Mouse (Mus musculus) activated CD4-positive, CD25-positive, alpha-beta regulatory T cell, adult 4 months (primary cell): ENCODE data around the gene Rapgef3. TPM values are rescaled to one million over a fixed set of nuclear protein-coding genes. Genes with fewer than 3 reads are reported as not detected.

ENCODE experiments used
- ATAC-seq: one replicate; pipeline ENCODE4 v1.8.0; 2017
- polyA plus RNA-seq, 2 experiments: library from polyadenylated mRNA; unstranded; fragments of 100-300 nt; shearing (Covaris generic); gene quantifications; one replicate each; pipeline ENCODE4 v1.2.1; 2017

Gene Rapgef3
- polyA plus RNA-seq, 2 experiments from 2014 or later: not detected

DNA sequence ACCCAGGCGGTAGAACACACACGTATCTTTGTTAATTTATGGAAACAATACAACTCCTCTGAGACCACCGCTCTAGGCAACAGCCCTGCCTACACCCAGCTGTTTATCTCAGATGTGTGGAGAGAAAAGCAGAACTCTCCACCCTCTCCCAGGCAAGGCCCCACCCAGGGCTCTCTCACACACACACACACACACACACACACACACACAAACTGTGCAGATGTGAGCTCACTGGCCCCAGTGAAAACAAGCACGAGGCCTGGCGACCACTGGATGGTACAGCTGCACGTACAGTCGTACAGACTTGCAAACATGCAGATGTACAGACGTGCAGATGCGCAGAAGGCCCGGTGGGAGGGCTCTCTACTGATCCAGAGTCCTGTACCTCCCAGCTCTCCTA lies 22.8 kb downstream of the Rapgef3 start:
- ATAC-seq: no peak

DNA sequence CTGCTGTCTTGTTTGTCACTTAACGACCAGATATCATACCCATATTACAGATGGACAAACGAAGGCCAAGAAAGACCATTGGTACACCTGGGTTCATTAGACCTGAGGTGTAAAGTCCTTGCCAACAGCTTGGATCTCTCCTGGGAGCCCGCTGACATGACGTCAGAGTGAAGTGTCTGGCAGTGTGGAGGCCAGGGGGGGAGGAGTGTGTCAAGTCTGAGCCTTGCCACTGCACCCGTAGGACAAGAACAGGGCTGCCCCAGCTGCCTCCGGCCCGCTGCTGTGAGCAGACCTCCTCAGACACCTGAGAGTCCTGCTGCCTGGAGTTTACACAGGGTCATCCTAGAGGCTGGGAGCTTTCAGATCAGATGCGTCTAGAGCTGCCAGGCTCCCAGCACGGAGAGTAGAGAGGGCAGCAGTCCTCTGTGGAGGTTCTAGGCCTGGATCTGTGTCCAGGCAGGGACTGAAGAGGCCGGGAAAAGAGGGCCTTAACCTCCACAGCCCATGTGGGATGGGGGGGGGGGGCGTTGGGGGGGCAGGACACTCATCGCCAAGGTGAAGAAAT lies 23.7 kb downstream of the Rapgef3 start:
- no peak for ATAC-seq

DNA sequence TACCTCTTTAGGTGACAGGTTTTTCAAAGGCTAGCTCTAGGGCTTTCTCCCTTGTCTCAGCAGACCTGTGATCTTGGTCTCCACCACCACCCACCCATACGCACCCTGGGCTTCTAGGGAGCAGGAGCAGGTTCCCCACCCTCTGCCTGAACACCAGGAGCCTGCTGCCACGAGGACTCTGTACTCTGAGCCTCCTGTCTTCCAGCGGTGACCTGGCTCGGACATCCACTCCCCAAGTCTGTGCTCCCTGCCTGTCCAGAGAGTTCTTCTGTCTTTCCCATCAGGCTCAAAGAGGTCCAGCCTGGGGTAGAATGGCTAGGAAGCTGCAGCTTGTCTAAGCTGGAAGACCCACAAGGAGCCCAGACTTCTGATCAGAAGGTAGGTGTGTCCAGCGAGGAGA lies 24.6 kb downstream of the Rapgef3 start:
- ATAC-seq: no peak

DNA sequence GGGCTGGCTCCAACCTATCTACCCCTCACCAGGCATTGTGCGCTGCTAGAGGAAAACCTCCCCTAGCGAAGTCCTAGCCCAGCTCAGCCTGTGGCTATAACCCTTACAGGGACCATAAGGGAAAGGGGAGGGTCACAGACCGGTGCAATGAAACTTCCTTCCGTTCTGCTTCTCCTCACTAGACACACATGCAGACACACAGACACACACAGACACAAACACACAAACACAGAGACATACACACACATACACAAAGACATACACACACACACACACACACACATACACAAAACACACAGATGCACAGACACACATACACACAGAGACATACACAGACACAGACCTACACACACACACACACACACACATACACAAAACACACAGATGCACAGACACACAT lies 25.2 kb downstream of the Rapgef3 start:
- ATAC-seq: no peak

DNA sequence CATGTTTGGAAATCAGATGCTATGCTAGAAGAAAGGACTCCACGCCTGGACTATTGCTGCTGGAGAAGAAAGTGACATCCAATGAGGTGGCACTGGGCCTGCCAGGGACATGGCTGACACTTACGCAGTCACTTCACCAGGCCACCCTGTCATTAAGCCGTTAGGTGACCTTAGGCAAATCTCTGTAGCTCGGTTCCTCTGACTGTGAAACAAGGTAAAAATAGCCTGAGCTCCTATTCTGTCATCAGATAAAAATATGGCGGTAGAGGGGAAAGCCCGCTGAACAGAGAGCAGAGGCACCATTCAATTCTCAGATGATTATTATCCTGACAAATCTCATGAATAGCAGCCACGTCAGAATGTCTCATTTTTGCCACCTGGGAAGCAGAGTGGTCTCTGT lies 25.7 kb downstream of the Rapgef3 start:
- no peak for ATAC-seq

DNA sequence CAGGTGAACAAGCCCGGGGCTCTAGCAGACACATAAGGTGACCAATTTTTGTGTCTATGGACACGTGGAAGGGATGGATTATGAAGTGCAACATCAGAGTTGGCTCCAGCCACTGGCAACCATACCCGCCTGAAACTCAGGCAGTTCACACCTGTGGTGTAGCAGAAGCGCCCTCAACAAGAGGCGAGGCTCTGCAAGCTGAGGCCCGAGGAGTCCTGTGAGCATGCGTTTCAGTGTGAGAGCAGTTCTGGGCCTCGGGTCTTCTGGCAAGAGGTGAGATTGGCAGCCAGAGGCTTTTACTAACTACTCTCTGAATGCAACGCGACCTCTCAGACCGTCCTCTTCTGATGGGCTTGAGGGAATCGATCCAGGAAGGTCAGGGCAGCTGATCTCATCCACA lies 26.1 kb downstream of the Rapgef3 start:
- no peak for ATAC-seq

DNA sequence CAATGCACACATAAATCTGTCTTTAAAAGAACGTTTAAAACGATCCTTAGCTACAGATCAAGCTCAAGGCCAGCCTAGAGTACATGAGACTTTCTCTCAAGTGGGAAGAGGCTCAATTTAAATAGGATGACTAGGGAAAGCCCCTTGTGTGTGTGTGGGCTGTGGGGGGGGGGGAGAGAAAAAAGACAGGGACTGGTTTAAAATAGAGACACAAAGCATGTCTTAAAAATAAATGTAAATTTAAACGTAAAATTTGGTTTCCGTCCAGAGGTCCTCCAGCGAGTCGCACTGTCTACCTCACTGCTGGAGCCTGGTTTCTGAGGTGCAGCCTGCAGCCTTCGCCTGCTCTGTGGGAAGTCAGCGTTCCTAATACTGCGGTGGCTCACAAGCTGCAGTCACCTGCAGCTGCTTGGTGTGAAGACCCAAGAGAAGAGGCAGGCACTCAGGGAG lies 27.5 kb downstream of the Rapgef3 start:
- ATAC-seq: no peak

DNA sequence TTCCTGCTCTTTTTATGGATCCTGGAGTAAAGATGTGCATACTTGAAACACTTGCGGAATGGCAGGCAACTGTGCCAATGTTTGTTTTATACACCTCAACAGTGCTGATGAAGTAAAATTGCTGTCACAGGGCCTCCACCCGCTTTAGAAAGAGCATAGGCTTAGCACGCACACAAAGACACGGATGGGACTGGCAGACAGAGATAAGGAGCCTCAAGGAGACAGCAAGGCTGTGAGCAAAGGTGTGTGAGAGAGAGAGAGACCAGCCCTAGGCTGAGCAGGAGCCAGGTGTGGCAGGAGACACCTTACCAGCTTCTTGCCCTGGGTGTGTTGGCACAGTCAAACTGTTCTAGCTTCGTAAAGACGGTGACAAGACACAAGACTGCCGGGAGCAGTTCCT lies 28.8 kb downstream of the Rapgef3 start:
- ATAC-seq: no peak

DNA sequence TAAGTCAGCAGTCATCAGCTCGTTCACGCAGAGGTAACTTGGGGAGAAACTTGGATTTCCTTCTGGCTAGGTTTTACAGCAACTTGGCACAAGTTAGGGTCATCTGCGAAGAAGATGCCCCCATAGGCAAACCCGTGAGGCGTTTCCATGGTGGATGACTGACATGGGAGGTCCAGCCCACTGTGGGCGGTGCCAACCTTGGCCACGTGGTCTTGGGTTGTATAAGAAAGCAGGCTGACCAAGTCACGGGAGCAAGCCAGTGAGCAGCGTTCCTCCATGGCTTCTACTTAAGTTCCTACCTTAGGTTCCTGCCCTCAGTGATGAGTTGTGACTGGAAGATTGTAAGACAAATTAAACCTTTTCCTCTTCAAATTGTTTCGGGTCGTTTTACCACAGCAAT lies 35.8 kb downstream of the Rapgef3 start:
- ATAC-seq: no peak

DNA sequence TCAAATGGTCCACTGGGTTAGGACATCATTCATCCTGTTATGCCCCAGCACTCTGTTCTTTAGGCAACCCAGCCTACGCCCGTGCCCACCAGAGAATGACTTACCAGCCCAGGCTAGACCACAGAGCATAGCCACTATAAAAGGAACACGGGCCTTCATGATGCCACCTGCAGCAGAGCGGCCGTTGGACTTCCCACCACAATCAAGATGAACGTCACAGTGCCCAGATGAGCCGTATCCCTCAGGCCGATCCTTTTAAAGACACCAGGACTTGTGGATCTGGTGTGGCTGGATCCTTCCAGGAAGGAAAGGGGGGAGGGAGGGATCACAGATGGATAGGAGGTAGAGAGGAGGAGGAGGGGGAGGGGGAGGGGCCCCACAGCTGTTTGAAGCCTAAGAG lies 36.7 kb downstream of the Rapgef3 start, which contains the start of gene Endou:
Endou (minus strand) TSS at position 229 of the 400 bp plus-strand sequence.
- ATAC-seq: no peak

DNA sequence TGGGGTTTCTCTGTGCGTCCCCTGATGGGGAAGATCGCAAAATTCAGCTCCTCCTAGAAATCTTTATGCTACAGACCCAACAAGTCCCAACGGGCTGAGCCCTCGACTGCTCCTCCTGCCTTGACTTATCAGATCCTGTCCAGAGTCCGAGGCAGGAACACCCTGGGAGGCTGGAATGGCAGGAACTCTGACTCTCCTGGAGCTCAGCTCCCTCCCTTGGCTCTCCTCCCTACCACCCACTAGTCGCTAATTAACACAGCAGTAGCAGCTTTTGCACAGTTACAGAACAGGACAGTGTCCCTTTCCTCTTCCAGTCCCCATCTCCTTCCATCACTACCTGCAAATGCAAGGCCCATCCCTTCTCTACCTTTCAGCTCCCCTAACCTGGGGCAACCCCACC lies 37.4 kb downstream of the Rapgef3 start:
- no peak for ATAC-seq

DNA sequence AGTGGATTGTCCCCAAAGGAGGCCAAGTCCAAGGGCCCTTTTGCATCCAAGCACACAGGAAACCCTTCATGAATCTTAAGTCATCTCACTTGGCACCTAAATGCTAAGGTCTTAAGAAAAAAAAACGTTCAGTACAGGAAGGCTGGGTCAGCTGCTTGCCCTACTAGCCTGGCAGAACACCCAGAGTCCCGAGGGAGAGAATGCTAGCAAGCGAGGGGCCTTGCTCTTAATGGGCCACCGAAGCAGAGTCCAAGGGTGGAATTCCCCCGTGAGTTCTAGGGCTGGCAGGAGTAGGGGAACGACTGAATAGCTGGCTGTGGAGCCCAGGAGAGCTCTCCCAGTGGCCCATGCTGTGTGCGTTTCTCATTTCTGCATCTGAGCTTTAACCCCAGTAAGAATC lies 39.0 kb downstream of the Rapgef3 start:
- no peak for ATAC-seq

DNA sequence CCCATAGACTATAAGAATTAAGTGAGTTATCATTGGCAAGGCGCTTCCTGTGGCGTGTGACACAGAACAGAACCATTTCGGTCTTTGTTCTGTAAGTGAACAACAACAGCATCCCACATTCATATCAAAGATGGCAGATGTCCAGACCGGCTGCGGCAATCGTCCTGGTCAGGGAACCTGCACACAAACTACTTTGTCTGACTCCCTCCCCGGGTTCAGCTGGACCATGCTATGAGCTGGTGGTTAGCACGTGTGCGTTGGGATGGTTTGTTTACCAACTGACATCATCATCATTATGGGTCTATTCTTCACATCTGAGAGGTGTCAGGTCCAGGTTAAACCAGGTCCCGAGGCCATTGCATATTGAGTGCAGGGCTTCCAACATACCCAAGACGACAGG lies 39.4 kb downstream of the Rapgef3 start:
- ATAC-seq: no peak

DNA sequence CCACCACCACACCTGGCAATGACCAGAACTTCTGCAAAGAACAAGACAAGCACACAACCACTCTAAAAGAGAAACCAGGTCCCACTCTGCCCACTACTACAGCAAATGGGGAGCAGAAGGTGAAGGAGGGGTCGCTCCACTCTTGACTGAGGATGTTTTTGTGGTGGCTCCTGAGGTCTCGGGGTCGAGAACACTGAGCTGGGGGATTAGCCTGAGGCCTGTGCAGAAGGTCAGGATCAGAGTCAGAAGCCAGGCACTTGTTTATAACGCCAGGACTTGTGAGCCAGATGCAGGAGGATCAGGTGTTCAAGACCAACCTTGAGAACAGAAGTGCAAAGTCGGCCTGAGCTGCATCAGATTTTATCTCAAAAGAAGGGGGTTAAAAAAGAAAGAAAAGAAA lies 40.3 kb downstream of the Rapgef3 start:
- ATAC-seq: no peak

DNA sequence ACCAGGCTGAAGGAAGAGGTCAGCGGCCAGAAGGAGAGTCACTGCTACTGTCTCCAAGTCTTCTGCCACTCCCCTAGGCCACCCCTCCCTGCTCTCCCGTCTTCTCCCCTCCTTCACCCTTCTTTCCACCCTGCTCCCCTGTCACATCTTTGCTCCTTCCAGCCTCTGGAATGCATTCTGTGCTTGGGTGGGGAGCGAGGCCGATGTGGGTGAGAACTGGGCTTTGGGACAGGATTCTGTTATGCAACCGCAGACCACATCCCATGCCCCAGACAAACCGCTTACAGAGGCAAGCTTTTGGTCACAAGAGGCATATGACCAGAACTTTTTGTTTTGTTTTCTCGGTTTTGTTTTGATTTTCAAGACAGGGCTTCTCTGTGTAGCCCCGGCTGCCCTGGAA lies 40.7 kb downstream of the Rapgef3 start:
- no peak for ATAC-seq

DNA sequence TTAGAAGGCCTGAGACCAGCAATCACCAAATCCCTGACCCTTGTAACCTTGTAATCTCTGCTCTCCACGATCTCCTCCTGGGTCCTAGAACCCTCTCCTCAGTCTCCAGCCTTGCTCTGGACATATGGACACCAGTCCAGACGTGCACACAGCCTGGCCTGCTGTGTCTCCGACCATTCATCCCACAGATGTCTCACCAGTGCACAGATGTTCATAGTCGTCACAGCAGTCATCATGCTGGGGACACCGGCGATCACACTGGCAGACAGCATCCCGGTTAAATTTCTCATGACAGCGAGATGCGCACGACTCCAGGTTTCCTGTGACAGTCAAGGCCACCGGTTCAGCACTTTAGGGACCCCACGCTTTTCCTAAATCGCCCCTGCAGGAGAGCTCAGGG lies 41.5 kb downstream of the Rapgef3 start:
- ATAC-seq: no peak

DNA sequence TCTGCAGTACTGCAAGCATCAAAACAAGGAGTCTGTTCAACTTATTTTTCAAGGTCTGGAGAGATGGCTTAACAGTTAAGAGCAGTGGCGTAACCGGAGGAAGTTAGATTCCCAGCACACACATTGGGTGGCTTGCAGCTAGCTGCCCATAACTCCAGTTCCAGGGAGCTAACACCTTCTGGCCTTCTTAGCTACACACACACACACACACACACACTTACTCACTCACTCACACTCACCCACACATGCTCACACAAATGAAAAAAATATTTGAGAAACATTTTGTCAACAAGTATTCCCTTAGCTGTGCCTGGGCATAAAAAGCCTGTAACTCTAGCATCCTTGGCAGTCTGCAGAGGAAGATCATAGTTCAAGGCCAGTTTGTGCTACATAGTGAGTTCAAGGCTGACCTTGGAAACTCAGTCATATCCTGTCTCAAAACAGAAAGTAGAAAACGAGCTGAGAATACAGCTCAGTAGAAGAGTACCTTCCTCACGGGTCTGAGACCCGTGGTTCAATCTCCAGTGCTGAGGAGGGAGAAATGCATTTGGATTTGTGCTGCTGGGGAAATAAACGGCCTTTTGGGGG lies 42.5 kb downstream of the Rapgef3 start:
- no peak for ATAC-seq

DNA sequence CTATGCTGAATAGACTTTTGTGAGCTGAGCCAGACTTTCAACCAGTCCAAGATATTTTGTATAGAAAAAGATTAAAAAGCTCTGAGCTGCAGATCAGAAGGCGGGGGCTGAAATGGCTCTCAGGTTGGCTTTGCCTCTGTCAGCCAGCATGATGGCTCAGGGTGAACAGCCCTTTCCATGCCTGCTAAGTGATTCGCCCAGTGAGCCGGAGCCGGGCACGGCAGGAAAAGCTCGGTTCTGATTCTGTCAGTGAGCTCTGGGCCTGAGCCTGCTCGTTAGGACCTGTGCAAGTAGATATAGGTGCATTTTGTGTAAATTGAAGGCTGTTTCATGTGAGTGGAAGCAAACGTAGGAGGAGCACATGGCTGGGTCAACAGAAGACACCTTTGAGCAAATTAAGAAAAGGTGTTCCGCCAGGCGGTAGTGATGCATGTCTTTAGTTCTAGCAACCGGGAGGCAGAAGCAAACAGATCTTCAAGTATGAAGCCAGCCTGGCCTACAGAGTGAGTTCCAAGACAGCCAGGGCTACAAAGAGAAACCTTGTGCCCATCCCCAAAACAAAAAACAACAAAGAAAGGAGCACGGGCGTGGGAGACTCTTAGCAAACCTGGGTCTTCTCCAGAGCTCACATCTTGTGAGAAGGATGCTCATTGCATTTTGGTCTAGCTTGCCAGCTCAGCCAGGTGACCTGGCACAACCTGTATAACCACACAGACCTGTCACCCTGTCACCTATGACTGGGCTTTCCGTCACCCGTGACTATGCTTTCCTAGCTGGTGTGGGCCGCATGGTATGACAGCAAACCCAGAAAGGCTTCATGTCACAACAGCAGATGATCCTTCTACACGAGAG lies 43.2 kb downstream of the Rapgef3 start:
- ATAC-seq: no peak

DNA sequence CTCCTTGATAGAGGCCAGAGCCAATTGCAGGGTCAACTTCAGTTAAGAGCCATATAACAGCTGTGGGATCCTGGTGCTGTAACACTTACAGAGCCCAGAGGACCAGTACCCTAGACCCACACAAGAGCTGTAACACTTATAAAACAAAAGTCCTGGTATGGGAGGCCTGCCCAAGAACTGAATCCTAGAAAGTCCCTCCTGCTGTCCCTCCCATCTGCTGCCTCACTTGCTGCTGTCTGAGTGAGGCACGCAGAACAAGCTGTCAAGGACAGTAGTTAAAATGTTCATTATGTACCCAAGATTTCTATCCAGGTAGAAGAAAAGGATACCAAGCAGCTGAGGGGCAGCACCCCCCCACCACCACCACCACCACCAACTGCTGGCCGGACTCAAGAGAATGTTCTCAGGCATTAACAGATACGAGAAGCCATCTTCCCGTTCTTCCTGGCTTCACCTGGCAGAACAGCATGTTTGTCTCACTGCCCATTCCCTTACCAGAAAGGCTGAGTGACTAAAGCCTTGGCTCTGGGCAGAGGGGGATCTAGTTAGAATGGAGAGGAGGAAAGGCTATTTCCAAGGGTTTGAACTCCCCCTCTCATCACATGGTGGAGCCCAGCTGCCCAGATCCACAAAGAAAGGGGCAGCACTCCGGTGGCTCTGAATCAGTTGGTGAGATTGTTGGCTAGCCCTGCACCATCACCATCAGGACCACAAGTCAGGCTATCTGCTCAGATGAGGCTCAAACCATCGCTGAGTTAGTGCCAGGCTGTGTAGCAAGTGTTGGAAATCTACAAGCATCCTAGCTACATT lies 44.0 kb downstream of the Rapgef3 start:
- ATAC-seq: no peak

DNA sequence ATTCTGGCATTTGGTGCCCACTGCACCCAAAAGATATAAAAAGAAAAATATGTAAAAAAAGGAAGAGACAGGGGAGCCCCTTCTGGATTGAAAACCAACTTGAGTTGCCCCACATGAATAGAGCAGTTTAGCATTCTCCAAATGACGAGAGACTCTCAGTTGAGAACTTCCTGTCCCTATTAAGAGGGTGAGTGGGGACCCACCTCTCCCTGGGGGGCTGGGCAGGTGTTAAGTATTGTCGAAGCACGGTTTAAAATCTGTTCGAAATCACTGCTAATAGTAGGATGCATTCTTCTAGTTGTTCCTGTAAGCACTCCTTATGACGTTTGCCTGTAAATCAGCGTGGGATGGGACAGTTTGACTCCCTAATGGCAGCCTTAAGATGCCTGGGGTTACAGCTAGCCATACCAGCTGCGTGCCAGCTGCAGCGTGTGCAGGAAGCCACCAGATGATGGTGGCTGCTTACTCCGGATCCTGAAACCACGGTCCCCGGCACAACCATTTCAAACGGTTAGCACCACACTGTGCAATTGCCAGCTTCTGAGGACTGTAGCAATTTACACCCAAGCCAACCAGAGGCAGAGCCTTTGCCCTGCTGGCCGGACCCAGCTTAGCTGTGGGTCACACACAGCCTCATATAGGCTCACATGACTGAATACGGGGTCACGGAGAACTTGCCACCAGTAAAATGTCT lies 46.6 kb downstream of the Rapgef3 start:
- no peak for ATAC-seq

DNA sequence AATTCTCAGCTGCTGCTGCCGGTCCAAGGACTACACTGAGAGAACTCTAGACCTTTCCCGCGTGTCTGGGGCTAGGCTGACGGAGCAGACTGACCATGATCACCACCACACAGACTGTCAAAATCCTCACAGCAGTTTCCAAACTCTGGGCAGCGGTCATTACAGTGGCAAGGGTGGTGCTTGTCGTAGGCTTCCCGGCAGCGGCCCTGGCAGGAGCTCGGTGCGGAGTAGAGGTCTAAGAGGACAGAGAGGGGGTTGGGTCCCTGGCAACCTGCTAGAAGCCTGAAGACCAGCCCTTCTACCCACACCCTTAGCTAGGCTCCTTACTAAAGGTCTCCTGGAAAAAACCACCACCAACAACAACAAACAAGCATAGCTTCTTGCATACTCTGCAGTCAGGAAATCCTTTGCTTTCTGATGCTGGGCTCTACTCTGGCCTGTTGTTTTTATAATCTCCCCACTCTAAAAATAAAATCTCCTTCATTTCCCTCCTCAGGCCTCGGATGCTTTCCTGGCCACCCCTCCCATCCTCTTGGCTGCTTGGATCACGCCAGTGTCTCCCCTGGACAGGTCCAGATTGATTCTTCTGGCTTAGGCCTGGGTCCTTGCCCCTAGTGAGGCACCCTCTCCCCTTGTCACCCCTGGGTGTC lies 47.6 kb downstream of the Rapgef3 start:
- ATAC-seq: no peak

DNA sequence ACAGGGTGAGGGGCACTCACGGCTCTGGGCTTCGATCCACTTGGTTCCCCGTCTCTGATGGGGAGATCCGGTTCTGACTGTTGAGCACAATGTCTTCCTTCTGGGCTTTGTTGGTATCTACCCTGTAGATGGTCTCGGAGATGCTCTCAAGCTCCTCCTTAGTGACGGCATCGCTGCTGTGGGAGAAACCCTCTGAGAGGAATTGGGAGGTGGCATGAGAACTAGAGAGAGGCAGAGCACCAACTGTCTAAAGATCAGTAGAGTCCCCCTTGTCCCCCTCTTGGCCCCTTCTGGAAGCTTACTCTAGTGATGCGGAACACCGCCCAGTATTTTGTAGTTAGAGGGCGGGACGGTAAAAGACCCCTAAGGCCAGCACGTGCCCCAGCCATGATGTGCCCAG lies 48.3 kb downstream of the Rapgef3 start:
- no peak for ATAC-seq
